8 mouse cellular contexts compared by ENCODE assay signal in the genomic region with DNA sequence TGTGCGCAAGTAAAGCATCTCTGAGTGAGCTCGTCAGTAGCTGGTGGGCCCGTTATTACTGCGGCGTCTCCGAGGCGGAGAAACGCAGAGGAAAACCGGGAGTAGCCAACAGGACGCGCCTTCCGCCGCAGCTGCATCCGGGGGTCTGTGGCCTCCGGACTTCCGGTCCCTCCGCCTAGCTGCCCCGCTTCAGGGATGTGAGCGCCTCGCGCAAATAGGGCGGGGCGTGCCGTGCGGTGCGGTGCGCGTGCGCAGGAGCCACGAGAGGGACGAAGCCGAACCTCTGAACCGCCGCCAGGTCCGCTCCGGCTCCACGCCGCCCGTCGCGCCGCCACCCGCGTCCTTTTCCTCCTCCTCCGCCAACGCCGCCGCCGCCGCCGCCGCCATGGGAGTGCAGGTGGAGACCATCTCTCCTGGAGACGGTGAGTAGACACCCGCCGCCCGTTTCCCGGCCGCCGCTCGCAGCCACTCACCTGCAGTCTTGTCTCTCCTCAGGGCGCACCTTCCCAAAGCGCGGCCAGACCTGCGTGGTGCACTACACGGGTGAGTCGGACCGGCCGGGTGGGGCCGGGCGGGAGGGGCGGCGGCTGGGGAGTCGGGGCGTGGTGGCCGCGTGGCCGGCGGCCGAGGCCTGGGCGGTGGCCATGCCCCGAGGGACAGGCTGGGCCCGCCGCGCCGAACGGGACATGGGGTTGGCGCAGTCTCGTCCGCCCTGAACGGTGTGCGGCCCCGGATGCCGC. TPM values are rescaled to one million over a fixed set of nuclear protein-coding genes. Genes with fewer than 3 reads are reported as not detected.
DNase-seq lines count a peak whose midpoint lies in the region; ATAC-seq lines count a peak whose summit lies in the region.

TSS of gene Fkbp1a (plus strand) at position 161 of the 740 bp plus-strand sequence.

- H3K4me3 ChIP-seq in heart, embryonic 14.5 days (ENCODE audit: control insufficient read depth in 1 of 2, insufficient read depth in 1 of 2, low read depth in 1 of 2, low read length in 2 of 2) = peak within 1 kb of the TSS; percentile 88 to 99
- H3K4me3 ChIP-seq in liver, embryonic 13.5 days (replicated peaks) = peak within 1 kb of the TSS; percentile 80
- peak within 1 kb of the TSS; percentile 84 for H3K4me3 ChIP-seq in stomach, embryonic 16.5 days (replicated peaks; ENCODE audit: low read length)

- H3K9ac ChIP-seq in heart, embryonic 14.5 days (ENCODE audit: low read length) = peak within 1 kb of the TSS; percentile 98
- H3K9ac ChIP-seq in liver, embryonic 13.5 days = peak within 1 kb of the TSS; percentile 86
- H3K9ac ChIP-seq in stomach, embryonic 16.5 days (ENCODE audit: low read length) = peak within 1 kb of the TSS; percentile 95

- H3K27me3 ChIP-seq in heart, embryonic 14.5 days (ENCODE audit: control insufficient read depth, insufficient read depth, low read length) = no peaks in the 10 kb centered on the region
- H3K27me3 ChIP-seq in liver, embryonic 13.5 days = no peaks in the 10 kb centered on the region
- no peaks in the 10 kb centered on the region for H3K27me3 ChIP-seq in stomach, embryonic 16.5 days (ENCODE audit: control insufficient read depth, insufficient read depth, low read length)

- H3K27ac ChIP-seq in heart, embryonic 14.5 days (replicated peaks in 1 of 2; ENCODE audit: control insufficient read depth in 1 of 2, insufficient read depth in 1 of 2, low read depth in 2 of 2, low read length in 2 of 2) = peak within 1 kb of the TSS; percentile 94 to 97
- peak within 1 kb of the TSS; percentile 90 for H3K27ac ChIP-seq in liver, embryonic 13.5 days
- H3K27ac ChIP-seq in stomach, embryonic 16.5 days (ENCODE audit: low read length) = peak within 1 kb of the TSS; percentile 97

- peaks cover 36% of the 10 kb centered on the region for H3K36me3 ChIP-seq in heart, embryonic 14.5 days (ENCODE audit: control insufficient read depth, insufficient read depth, low read length)
- peaks cover 25% of the 10 kb centered on the region for H3K36me3 ChIP-seq in liver, embryonic 13.5 days
- no peaks in the 10 kb centered on the region for H3K36me3 ChIP-seq in stomach, embryonic 16.5 days (ENCODE audit: control insufficient read depth, insufficient read depth, low read length)

- peak within 1 kb of the TSS; percentile 84 for H3K4me2 ChIP-seq in heart, embryonic 14.5 days (ENCODE audit: low read length)
- H3K4me2 ChIP-seq in liver, embryonic 13.5 days = peak within 1 kb of the TSS; percentile 95
- H3K4me2 ChIP-seq in stomach, embryonic 16.5 days (ENCODE audit: low read depth, low read length) = peak within 1 kb of the TSS; percentile 74

- WGBS in heart, embryonic 14.5 days = under 1% methylated on average over 59 of the region's 93 CpGs
- WGBS in liver, embryonic 13.5 days (ENCODE audit: insufficient replicate concordance) = under 1% methylated on average over 65 of the region's 93 CpGs
- WGBS in stomach, embryonic 16.5 days = under 1% methylated on average over 91 of the region's 93 CpGs

- H3K4me1 ChIP-seq in heart, embryonic 14.5 days (ENCODE audit: control insufficient read depth in 2 of 2, insufficient read depth in 2 of 2, low read length in 2 of 2) = peaks cover 16 to 38% of the 10 kb centered on the region in 2 experiments
- peaks cover 40% of the 10 kb centered on the region for H3K4me1 ChIP-seq in liver, embryonic 13.5 days (replicated peaks)
- peaks cover 27% of the 10 kb centered on the region for H3K4me1 ChIP-seq in stomach, embryonic 16.5 days (ENCODE audit: control insufficient read depth, insufficient read depth, low read length)

- DNase-seq in B cell, adult 2 months = peak; percentile 93 to 94
- peak; percentile 98 for DNase-seq in brain, adult 2 months (ENCODE audit: low read depth, low spot score)
- DNase-seq in fibroblast of lung, adult 2 months (ENCODE audit: low read depth) = peak; percentile 66
- DNase-seq in kidney, postnatal 14 days = peak; percentile 98
- DNase-seq in liver, embryonic 13.5 days = peak; percentile 91
- DNase-seq in neural tube, embryonic 10.5 days (ENCODE audit: extremely low spot score, low spot score) = peak; percentile 98

- H3K9me3 ChIP-seq in heart, embryonic 14.5 days (ENCODE audit: control insufficient read depth, low read length) = no peaks in the 10 kb centered on the region
- no peaks in the 10 kb centered on the region for H3K9me3 ChIP-seq in liver, embryonic 13.5 days (replicated peaks)
- no peaks in the 10 kb centered on the region for H3K9me3 ChIP-seq in stomach, embryonic 16.5 days (replicated peaks; ENCODE audit: control insufficient read depth, low read length)

- peak; percentile 94 for ATAC-seq in heart, embryonic 14.5 days (ENCODE audit: insufficient number of reproducible peaks, insufficient read depth, low FRiP score, low read depth)
- peak; percentile 95 for ATAC-seq in liver, embryonic 13.5 days (ENCODE audit: low read depth)
- ATAC-seq in stomach, embryonic 16.5 days (ENCODE audit: insufficient read depth, low FRiP score) = peak; percentile 96

RNA-seq across cellular contexts. Expression of gene Fkbp1a, which starts in this region (rescaled TPM):
- polyA plus RNA-seq in heart, embryonic 14.5 days (2014; fragmentation: Nextera tagmentation; extraction: Ambion mirVana) = 744 and 751 TPM in 2 replicates
- 178 and 198 TPM in 2 replicates for polyA plus RNA-seq in liver, embryonic 13.5 days (2015; fragmentation: Nextera tagmentation; extraction: Ambion mirVana)
- polyA plus RNA-seq in stomach, embryonic 16.5 days (2015; fragmentation: Nextera tagmentation; extraction: Ambion mirVana) = 553 and 572 TPM in 2 replicates

Comparison
In these comparisons a context has a peak if more than half of its experiments do, and no peak if none do; other contexts are left out.
1. Peak in every context shown above with its lines: DNase-seq, ATAC-seq, H3K4me3 ChIP-seq and H3K27ac ChIP-seq.